Mouse (Mus musculus): ENCODE measurements around the gene Dnm3.

Gene Dnm3

DNA sequence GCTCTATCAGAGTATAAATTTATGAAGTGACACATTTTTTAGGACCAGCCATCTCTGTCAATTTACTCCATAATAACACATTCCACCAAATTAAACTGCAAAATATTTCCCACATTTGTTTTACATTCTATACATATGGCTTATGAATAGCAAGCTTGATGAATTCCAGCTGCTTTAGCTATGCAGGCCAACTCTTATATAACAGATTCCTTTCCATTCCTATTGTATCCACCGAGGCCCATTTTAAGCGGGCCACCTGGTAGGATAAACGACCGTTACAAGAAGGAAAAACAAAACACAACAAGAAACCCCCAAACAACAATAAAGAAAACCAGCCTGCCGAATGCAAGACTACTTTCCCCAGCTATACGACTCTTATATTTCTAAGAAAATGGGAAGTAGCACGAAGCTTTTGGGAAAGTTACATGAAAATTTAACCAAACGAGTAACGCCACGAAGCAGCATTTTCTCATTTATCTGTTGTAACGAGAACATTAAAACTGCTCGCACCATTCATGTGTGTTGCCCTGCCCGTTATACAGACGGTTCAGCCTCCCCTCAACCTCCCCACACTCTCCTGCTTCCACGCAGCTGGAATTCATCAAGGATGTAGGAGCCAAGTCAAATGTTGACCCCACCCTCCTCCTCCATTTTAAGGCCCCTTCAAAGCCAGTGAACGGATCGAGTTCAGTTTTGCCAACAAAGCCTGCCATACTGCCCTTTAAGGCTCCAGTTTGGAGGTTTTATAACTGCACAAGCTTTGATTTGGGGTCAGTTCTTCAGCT, 403.0 kb downstream of the Dnm3 start:
- DNase-seq (ENCODE audit: low spot score in 2 of 2): no peak

DNA sequence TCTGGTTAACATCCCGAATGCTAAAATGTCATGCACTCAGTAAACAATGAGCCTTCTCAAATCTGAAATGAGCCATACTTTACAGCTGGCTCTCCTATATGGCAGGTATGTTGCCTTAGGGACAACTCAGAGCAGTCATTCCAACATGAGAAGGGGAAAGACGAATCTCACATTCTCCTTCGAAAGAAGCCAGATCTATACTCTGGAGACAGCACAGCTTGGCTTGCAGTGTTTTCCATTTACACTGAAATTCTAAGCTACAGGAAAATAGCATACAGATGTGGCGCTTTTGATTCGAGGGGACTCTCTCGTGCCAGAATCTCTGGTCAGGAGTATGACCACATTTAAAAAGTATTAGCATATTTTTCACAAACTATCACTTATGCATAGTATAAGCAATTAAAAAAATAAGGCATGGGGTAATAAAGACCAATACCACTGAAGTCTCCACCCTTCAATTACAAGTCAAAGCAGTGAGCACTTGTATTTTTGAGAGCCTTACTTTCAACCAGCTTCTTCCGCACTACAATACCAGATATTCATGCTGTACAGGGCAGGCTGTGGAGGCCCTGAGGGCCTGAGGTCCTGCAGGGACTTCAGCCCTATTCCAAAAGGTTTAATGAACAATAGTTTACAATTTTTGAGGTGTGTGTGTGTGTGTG, 404.8 kb downstream of the Dnm3 start:
- no peak for DNase-seq (ENCODE audit: low spot score in 2 of 2)

DNA sequence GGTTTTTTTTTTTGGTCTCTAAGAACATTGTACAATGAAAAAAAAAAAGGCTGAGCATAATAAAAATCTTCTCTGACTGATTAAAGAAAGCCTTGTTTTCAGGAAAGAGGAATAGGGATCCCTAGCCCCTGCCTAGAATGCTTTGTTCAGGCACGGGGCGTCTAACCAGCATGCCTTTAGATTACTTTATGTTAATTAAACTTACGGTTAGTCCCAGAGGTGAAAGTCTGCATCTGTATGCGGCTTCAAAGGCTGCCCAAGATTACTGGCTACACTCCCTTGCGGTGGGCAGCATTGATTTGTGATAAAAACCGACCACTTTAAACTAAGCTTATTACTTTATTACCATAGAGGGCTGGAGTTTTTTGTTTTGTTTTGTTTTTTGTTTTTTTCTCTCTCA, 424.2 kb downstream of the Dnm3 start:
- no peak for DNase-seq (ENCODE audit: low spot score in 2 of 2)

DNA sequence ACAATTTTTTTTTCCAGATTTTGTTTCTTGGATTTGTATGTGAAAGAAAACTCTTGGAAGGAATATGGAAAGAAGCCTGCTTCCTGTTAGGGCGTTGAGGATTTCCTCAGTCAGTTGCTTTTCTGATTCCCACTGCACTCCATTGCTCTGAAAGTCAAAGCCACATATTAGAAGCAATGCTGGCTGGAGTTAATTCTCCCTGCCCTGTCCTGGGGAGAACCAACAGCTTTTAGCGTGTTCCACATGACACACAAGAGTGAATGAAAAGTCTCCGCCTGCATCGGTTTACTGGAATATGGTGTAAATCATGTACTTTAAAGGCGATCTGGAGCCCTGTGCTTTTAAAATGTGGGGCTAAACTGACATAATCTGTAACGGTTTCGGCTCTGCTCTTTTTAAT, 424.6 kb downstream of the Dnm3 start:
- DNase-seq (ENCODE audit: low spot score in 2 of 2): no peak

DNA sequence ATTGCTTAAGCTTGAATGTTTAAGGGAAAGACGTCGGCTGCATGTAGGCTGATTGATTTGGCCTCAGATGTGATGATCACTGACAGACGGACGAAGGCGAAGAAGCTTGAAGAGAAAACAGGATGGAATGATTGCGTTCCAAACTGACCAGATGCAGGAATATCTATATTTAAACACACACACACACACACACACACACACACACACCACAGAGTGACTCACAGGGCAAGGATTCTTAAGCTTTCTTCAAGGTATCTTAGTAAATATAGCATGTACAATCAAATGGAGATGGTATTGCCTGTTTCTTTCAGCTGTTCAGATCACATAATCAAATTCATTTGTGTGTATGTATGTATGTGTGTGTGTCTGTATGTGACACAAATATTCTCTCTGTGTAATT, 425.1 kb downstream of the Dnm3 start:
- no peak for DNase-seq (ENCODE audit: low spot score in 2 of 2)

DNA sequence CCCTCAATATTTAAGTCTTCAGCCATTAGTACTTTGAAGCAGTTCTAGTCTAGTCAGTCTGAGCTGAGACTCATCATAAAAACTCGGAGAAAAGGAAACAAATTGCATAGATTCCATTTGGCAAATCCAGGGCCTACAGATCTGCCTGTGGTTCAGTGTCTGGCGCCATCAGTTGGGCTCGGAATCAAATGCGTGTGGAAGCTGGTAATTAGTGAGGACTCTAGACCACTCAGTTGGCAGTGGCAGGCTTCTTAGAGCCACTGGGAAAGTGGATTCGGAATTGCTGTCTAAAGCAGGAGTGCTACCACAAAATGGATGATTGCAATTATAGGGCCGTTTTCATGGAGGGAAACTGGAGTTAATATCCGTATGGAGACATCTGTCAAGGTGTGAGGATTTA, 425.7 kb downstream of the Dnm3 start:
- DNase-seq (ENCODE audit: low spot score in 2 of 2): no peak

DNA sequence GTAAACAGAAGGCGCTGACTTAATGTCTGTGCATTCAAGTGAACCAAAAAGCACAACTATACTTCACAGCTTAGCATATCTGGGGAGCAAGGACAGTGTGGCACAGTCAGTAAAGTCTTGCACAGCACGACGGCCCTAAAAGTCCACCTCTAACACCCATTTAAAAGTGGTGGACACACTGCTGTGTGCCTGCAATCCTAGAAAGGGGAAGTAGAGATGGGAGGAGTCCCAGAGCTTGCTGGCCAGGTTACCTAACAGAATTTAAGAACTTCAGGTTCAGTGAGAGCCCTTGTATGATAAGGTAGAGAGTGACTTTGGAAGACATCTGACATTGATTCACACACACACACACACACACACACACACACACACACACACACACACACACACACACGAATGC, 426.1 kb downstream of the Dnm3 start:
- DNase-seq (ENCODE audit: low spot score in 2 of 2): no peak

DNA sequence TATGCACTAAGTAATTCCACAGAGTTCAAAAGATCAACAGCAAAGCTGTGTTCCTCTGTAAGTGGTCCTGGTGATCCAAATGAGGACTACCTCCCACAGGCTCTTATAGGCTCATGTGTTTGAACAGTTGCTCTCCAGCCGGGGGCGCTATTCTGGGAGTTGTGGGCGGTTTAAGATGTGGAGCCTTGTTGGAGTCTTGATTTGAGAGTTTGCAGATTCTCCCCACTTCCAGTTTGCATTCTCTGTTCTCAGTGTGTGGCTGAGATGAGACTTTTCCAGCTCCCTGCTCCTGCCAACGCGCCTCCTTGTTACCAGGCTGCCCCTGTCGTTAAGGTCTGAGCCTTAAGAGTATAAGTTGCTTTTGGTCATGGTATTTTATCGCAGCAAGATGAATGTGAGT, 430.2 kb downstream of the Dnm3 start:
- no peak for DNase-seq (ENCODE audit: low spot score in 2 of 2)

DNA sequence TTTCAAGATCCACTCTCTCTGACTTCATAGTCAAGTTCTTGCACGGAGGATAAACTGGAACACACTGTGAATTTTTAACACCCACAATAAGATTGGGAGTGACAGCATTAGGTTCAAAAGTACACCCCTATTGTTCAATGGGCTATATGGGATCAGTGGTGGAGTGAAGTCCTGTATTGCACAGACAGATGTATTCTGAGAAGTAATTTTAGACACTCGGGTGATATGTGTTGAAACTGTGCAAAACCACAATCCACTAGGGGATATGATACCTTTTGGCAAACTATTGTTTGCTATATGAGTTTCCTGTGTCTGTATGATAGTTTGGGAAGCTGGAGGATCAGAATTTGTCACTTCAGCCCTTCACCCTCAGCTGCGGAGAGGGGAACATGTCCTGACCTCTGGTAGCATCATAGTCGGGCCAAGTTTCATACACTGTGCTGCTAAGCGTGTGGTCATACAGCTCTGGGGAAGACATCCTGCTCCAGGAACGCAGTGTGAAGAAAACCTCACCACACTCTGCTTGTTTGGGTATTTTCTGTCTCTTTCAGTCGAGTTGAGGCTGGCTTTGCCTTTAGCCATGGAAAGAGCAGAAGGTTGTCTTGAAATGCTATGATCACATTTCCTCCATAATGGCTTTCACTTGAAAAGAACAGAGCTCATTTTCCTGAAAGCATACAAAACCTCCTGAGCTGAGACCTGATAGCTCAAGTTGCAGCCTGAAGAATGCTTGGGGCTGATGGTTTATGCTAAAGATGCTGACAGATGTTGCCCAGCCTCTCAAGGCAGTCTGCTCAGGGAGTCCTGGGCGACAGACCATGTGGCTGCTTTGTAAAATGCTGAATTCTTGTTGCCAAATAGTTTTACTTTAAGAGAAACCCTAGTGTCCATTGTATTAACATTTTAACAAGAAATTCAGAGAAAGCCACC, 433.8 kb downstream of the Dnm3 start:
- no peak for DNase-seq (ENCODE audit: low spot score in 2 of 2)

DNA sequence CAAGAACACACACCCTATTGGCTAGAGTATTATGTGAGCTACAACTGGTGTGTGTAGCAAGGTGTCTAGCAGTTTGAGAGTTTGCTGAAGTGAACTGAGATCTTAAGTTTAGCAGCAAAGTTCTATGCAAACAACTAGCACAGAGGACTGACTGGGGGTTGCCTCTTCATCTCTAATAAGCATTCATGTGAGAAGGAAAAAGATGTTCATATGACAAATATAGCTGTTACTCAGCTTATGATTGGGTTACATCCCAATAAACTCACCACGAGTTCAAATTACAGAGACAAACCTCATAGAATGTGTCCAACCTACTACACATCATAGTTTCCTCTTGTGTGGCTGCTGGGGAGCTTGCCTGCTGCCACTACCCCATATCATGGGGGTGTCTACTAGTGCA, 434.6 kb downstream of the Dnm3 start:
- DNase-seq (ENCODE audit: low spot score in 2 of 2): no peak

DNA sequence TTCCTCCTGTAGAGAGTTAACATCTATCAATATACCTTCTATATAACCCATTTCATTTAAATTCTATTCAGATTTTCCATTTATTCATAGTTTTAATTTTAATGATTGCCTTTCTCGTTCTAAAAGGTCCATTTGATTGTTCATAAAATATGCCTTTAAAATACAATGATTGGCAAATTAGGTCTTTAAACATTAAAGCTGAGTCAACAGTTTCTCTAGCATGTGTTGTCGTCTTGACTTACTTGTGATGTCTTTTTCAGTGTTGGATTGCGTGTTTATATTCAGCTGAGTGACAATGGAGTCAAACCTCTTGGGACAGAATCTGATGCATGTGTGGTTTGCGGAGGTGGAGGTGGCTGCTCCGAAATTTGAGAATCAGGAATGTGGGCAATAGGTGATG, 435.4 kb downstream of the Dnm3 start:
- DNase-seq (ENCODE audit: low spot score in 2 of 2): no peak

DNA sequence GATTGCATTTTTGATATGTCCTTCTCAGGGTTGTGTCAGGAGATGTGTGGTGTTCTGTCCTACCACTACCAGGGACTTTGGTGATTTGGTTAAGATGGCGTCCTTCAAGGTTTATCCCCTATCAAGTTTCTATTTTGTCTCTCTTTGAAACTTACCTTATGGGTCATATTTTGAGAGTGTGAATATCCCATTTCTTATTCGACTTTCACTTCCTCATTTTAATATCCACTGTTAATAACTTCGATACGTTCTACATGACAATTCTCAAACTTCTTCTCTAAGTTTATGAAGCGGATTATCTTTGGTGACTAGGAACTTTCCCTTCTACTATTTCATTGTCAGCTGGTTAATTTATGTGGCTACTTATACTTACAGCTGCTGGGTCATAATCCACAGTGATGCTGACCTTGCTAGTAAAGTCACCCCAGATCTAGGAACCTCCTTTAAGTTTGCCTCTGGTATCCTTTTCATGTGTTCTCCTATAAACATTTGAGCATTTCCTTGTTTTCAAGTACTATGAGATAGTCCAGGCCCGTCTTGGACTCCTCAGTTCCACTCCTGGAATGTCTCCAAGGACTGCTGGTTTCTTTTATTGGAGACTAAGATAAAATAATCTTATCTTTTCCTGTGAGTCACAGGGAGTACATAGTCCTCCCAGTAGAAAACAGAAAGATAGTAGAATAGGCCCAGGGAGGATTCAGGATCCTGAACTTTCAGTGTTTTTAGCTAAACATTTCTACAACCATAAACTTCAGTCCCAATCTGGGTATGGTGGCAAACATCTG, 437.2 kb downstream of the Dnm3 start:
- DNase-seq (ENCODE audit: low spot score in 2 of 2): no peak

DNA sequence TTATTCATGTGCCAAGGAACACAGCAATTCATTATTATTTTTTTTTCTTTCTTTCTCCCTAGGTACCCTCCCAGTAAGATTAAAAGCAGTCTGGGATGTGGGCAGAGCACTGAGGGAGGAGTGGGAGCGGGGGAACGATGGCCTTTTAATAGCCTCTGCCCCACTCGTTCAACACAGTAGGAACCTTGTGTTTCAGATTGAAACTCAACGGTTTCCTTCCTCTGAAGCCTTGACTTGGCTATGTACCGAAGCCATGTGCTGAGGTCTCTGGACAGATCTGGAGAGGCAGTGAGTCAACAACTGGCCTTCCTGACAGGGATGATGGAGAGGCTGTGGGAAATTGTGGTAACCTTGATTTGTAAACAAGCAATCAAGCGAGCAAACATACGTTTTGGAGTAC, 438.0 kb downstream of the Dnm3 start:
- no peak for DNase-seq (ENCODE audit: low spot score in 2 of 2)

DNA sequence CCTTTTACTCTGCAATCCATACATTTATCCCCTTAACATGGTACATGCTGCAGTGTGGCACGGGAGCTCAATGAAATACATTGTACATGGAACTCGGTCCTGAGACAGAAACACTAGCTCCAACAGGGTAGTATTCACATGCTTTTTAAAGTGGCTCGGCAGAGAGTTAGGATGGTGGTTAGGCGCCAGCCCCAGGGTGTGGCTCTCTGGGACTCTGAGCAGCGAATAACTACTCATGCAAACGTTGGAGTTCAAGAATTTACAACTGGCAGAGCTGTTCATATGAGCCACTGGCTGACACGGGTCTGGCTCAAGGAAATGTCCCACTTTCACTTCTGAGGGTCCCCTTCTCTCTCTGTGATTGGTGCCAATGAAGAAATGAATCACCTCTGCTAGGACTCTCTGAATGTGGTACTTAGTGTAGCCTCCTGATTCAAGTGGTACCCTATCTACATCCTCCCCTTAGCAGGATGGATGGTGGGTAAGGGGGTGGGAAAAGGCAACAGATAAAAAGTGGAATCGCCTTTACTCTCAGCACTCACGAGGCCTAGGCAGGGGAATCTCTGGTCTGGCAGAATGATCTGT, 438.7 kb downstream of the Dnm3 start:
- no peak for DNase-seq (ENCODE audit: low spot score in 2 of 2)

DNA sequence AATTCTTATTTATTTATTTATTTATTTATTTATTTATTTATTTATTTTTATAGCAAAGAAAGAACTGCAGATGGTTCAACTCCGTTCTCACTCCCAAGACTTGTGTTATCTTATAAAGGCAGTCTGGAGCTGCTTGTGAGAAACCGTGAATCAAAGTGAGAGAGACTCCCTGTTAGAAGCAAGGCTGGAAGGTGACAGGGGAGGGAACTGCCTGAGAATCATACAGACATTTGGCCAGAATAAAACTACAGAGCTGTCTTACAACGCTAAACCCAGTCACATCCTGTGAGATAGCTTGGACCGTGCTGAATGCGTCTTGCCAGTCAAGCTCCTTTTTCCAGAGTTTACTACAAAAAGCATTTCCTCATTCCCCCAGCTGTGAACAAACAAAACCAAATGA, 439.4 kb downstream of the Dnm3 start:
- no peak for DNase-seq (ENCODE audit: low spot score in 2 of 2)

DNA sequence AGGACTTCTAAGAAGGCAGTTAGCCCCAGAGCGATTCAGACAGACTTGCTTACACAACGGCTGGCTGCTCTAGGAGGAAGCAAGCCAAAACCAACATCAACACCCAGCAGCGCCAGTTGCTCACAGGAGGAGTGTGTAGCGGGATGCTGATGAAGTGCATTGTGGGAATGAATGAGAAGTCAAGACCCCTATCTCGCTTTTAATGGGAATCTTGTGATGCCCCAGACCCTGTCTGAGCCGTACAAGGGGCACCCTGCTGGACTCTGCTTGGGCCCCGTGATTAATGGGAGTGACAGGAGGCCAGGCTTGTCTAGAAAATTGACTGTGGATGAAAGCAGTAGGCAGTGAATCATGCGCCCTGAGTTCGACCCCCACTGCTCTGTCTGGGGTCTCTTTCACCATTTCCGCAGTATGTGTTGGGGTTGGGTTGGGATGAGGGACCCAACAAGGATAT, 439.8 kb downstream of the Dnm3 start:
- DNase-seq (ENCODE audit: low spot score in 2 of 2): no peak

DNA sequence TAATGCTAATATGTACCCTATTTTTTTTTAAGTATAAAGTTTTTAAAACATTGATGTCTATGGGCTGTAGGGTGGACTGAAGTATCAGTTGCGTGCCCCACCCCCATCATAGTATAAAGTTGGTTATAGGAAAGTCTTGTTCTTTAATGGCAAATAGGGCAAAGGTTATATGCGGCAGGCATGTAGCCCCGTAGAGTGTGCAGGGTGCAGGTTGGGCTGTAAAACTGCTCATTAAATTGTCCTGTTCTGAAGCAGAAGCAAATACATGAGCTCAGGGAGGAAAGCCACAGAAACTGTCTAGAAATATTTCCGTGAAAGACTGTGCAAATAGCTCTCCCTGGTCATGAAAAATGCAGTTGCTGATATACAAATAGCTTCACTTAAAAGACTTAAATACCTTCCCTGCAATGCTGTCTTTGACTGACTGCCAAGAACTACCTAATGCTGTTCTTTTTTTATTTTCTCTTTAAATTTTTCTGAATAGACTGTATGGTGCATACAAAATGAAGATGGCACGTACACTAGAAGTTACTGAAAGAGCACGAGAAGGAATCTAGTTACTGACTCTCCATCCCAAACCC, 440.6 kb downstream of the Dnm3 start:
- DNase-seq (ENCODE audit: low spot score in 2 of 2): no peak

DNA sequence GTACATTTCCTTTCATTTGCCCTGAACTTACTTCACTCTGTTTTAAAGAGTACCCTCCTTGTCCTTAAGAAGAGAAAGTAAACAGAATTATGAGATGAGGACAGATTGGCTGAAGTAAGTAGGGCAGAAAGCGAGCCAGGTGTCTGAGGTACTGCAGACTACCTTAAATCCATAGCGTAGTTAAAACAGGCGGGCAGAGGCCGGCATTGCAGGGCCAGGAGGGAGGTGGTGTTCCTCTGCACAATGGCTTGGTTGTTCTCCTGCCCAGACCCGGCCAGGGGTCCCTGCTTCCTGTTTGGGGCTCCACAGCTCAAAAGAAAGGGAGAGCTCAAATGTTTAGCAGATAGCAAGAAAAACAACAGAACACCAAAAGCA, 441.4 kb downstream of the Dnm3 start:
- no peak for DNase-seq (ENCODE audit: low spot score in 2 of 2)

DNA sequence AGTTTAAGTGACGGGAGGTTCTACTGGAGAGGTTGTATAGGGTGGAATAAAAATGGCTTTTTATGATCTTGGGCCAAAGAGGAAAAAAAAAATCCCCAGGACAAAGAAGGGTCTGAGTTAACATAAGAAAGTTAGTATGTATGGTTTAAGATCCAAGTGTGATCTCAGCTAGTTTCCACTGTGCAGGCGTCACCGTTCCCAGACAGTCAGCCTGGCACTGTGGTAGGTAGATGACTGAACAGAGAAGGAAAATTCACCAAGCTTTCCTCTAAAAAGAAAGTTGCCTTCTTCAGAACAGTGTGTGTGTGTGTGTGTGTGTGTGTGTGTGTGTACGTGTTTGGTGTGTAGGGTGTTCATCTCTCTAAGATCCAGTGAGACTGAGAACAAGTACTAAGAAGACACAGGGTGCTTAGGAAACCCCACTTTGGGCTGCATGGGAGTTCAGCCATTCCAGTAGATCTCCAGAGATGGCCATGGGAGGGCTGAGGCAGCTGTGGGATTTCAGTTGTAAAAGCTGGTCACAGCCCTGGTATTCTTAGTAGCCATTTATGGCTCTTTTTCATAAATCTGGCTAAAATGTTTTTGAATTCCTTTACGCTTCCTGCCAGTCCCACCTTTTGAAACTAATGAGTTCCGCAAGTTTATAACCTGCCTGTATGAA, 441.9 kb downstream of the Dnm3 start:
- no peak for DNase-seq (ENCODE audit: low spot score in 2 of 2)

DNA sequence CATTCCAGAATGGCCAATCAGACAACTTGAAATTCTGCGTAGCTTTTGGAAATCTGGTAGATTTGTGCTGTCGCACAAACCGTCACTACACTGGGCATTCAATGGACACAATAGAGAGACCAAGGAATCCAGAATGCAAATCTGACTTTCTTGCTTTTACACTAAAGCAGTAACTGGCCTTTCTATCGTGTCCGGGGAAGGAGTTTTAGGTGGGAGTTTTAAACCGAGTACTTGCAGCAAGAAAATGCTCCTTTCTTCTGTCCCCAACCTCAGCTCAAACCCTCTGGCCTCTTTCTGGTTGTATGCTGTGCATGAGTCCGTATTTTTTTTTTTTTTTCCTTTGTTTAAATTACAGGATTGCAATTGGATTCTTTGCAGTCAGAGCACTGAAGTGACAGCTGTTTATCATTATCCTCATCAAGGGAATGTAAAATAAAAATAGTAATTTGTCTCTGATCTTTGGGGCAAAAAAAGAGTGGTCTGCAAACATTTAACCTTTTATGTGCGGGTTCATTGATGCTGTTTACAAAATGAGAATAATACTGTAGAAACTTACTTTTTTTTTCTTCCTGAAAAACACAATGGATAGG, 454.1 kb downstream of the Dnm3 start:
- DNase-seq (ENCODE audit: low spot score in 2 of 2): no peak

Data from spleen, postnatal 10 days (tissue).